Mouse (Mus musculus) heart, adult 9 months (tissue): Measurements from ENCODE around the gene Vps37c.
A peak's percentile ranks its signal among the peaks of the same experiment; 100 is the strongest.

Experiments used
- DNase-seq, 2 experiments: peaks; one replicate each; pipeline ENCODE4 v3.0.0; 2022; ENCODE audit warnings: low spot score in 2 of 2

Gene Vps37c

DNA sequence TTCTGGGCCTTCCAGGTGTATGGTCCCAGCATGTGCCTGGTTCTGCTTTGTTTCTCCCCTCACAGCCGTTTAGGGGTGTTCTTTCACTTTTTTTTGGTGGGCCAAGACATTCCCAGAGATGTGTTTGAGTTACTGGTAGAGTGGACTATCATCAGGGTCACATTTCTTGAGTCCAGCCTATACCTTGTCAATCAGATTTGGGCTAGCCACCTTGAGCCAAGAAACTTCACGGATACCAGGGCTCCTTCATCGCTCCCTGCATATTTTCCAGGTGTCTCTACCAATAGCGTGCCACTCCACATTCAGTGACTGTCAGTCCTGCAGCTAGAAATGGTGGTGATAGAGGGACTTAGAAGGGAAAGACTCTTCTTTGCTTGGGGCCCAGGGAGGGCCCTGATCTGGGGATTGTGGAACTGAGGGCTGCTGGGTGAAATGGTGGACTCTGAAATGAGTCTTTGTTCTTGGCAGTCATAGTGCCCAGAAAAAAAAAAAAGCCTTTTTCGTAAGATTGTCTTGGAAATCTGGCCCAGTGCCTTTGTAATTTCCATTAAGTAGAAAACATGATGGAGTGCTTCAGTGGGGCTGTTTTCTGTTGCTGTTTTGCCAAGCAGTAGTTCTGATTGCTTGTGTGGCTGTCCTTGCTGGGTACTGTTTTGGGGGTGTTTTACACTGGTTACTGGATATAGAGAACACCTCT lies 1.1 kb downstream of the Vps37c start:
- DNase-seq, result peak; percentile 27 to 39

DNA sequence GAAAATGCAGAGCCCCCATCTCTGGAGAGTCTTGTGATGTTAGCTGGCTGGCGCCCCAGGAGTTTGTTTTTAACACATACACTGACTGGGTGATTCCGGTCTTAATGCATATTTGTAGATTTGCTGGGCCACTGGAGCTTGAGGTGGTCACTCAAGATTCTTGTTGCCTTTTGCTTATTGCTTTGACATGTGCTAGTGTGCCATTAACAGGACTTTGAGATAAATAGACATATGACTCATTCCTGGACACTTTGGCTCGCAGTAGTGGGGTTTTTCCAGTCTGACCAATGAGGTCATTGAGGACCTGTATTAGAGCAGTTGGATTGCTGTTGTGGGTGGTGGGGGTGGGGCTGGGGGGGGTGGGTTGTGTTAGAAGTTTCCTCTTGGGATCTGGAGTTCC lies 1.8 kb downstream of the Vps37c start:
- peak; percentile 61 to 65 for DNase-seq

DNA sequence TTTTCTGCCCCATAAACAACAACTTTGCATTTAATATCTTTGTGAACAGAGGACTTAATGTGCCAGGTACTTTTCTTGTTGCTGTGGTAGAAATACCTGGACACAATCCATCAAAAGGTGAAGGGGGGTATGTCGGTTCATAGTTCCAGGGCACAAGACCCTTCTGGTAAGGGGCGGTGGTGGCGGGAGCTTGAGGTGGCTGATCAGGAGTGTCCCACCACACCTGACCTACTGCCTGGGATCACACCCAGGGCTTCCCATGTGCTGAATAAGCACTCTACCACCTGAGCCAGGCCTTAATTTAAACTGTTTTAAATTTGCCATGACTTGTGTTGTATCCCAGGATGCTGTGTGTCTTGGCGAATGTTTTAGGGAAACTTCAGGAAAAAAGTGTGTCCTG lies 2.6 kb downstream of the Vps37c start:
- DNase-seq, result no peak

DNA sequence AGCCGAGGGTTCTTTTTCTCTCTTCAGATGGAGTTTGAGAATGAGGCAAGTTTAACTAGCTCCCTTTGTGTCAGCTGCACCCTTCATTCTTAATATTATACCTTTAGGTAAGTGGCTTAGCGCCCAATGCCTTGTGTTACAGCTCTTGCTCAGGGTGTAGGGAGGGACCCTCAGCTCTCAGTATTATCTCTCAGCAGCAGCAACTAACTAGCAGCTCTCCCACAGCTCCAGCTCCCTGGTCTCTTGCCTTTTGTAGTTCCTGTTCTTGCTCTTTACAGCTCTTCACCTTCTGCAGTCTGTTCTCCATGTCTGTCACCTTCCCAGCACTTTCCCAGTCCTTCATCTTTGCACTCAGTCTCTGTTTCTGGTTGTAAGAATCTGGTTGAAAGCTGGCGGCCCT lies 3.1 kb downstream of the Vps37c start:
- DNase-seq, result no peak

DNA sequence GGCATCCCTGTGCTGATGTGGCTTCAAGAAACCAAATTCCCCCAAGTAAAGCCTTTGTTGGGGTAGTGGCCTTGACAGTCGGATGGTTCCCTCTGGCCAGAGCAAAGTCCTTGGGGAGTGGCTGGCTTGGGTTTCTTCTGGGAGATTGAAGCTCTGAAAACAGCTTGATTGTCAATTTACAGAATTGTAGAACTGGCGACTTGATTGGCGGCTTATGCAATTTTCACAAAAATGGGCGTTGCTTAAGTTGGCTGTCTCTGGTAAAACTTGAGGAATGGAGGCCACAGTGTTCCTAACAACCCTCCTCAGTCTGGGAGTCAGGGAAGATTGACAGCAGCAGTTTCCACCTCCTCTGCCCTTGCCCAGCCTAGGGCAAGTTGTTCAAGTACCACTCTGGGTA lies 3.8 kb downstream of the Vps37c start:
- DNase-seq, result no peak

DNA sequence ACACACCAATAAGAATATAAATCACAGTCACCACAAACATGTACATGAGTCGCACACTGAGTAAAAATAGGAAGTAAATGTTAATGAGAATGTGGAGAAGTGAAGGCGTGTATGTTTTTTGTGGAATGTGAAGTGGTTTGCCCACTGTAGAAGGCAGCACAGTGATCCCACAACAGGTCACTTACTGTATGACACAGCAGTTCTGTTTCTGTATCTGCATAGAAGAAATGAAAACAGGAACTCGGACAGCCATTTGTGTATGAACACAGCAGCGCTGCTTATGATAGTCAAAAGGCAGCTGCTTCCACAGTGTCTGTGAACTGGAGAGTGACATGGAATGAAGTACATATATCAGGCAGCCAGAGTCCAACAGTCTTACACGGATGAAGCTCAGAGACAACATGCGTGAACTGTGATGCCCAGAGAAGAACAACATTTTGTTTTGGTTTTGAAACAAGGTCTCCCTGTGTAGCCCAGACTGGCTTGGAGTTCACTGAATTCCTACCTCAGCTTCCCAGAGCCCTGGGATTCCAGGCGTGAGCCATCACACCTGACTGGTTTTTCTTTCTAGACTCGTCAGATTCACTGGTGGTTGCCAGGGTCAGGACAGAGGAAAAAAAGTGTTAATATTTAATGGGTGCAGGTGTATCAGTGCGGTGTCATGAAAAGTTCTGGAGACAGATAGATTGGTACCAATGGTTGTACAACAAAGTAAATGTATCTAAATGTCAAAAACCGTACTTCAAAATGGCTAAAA lies 5.6 kb downstream of the Vps37c start:
- peak; percentile 8 to 26 for DNase-seq

DNA sequence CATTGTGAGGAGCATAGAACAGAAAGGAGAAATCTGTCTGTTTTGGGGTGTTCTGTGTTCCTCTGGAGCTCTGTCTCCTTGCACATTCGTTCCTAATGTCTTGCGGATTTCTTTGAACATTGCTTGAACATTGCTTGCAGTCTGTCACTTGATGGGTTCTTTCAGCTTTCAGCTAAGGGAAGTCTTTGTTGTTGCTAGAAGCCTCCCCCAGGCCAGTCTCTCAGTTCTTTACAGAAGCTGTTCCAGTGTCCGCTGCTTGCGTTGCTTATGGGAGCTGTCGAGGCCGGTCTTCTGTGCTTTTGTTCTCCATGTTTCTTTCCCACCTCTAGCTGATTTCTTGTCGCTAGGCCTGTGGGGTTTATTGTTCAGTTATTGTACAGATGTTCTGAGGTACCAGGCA lies 7.3 kb downstream of the Vps37c start:
- no peak for DNase-seq

DNA sequence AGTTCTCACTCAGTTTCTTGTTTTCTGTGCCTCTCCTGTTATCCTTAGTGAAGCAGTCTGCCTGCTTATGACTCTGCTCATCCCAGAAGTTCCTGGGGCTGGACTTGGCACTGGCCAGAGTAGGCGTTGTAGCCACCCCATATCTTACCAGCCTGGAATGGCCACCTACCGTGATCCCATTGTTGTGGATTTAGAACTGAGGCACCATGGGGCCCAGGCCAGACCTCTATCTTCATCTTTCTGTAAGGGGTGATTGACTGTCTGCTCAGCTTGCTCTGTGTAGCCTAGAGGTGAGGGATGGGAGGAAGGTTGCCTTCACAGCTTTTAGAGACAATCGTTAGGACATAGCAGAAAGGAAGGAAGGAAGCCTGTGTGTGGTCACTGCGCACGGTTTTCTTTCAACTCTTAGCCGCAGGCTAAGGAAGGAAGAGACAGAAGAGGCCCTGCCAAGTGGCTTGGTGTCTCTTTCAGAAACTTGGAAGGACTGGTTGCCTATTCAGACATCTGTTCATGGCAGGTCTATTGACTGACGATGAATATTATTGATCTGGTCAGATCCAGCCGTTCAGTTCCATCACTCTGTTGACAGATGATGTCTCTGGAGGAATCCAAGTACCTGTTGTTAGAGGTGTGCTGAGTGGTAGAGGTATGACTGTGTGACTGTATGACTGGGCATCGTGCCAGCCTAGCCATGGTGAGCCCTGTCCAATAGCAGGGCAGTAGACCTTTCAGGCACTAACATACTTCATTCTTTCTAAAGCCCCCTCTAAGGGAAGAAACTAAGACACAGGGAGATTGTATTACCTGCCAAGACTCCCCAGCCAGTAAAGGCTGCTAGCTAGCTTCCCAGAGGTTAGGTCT lies 9.8 kb downstream of the Vps37c start:
- DNase-seq, result no peak

DNA sequence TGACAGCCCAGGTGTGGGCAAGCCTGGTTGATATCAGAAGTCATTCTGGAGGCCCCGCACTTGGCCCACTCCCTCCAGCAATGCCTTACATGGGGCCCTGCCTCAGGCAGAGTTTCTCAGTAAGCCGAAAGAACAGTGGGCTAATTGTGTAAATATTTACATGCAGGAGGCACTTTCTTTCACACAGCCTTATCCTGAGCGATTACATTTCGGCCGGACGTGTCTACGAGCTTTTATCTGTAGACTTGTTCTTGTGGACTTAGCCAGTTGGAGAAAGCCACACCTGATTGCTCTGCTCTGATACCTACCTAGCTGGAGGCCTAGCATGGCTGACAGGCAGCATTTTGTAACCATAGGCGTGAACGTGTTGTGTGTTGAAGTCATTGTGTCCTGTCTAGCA lies 11.3 kb downstream of the Vps37c start:
- no peak for DNase-seq

DNA sequence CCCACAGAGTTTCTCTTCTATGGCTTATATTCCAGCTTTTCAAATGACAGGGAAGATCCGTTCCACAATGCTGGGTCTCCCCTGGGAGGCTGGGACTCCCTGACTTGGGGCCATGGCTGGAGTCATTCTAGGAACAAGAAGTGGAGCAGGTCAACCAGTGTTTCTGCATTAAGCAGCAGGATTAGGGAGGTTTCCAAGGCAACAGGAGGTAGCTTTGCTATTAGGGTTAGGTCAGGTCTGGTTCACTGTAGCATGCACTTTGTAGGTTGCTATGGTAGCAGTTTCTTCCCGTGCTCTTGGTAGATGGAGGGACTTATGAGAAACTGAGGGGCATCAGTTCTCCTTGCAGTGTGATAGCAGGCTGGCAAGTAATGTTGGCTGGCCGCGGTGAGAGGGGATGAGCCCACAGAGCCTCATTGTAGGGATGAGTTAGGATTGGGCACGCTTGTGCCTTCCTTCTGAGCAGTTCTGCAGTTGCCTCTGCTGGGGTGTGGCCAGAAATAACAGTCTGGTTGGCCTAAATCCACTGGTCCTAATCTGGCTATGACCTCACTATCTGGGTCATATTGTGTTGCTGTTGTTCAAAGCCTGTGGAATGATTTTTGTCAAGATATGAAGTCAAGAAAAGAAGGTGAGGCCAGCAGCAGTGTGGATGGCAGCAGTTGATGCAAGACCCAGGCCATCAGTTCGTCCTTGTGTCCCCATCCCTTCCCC lies 12.6 kb downstream of the Vps37c start:
- DNase-seq, result peak in 1 of 2 experiments; percentile 52

DNA sequence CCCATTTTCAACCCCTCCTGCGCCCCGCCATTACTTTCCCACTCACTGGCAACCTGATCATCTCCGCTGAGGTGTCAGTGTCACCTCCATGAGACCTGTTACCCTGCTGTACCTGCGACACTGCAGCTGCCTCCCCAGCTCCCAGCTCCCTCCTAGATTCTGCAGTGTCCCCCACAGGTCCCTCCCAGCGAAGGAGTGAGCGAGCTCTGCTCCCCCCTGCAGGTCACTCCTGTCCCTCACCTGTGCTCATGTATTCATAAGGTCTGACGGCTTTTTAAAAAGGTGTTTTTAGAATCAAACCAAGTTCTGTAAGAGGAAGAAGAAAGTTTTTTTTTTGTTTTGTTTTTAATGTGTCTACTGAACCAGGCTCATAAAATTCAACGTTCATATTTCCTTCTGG lies 13.6 kb downstream of the Vps37c start:
- no peak for DNase-seq

DNA sequence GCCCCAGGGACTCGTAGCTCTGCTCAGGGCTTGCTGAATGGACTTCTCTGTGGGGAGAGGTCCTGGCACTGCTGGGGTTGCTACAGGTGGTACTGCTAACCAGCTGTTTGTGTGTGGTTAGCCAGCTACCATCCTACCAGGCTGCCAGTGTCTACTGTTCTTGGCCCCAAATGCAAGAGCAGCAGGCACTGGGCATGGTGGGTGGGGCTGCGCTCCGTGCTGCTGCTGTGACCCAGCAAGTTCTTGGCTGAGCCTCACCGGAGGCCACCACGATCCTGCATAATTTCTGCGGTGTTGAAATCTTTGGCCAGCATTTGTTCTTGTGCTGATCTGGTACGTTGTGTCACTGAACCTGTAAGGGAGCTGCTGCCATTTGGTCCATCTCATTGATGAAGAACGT lies 14.9 kb downstream of the Vps37c start:
- DNase-seq, result peak in 1 of 2 experiments; percentile 6

DNA sequence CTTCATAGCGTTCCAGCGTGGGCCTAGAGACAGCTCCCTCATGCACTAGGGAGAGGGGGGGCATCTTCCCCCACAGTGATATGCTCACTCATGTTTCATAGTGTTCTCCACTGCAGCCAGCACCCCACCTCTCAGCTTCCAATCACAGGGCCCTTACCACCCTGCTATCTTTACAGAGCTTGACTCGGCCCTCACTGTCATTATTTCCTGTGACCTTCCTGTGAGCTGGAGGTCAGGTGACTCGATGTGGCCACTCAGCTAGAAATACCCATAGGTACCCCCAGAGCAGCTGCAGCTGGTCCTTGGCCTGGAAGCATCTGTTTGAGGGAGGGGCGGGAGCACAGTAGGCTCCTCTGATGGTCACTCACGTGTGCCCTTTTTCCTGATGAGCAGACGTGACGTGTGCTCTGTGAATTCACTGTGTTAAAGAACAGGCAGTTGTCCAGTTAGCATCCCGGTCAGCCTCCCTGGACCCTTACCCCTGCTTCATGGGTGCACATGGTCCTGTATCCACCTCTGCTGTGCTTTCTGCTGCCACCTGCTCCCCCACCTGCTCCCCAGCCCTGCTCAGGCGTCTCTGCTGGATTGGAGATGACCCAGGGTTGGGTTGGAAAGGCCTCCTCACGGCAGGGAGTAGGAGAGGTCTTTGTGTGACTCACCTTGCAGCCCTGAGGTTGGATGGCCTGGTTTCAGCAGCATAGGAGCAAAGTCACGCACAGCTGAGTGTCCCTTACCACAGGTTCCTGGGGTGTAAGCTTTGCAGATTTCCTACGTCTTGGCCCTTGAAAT lies 18.7 kb downstream of the Vps37c start:
- DNase-seq, result no peak

DNA sequence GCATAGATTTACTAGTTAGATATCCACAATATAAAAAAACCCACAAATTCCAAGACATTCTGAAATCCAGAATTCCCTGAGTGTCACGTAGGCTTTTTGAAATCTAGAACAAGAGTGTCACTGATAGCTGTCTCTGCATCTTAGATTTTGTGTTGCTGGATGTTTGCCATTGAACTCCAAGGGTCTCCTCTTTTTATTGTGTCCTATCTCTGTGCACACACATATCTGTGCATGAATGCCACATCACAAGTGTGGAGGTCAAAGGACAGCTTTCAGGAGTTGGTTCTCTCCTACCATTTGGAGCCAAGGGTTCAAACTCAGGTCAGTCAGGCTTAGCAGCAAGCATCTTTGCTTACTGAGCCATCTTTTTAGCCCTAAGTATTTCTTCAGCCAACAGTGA lies 19.3 kb downstream of the Vps37c start:
- DNase-seq, result no peak

DNA sequence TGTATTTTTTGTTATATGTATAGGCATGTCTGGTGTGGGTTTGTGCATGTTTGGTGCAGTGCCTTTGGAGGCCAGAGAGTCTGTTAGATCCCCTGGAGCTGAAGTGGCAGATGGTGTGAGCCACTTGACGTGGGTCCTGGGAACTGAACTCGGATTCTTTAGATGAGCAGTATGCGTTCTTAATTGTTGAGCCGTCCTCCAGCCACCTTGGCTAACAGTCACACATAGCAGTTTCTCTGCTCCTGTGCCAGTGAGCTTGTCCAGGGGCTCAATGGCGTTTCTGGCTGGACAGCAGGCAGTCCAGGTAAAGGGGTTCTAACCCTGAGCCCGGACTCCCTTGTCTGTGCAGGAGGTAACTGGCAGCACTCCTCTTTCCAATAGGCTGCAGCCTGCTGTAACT lies 20.4 kb downstream of the Vps37c start:
- DNase-seq, result no peak

DNA sequence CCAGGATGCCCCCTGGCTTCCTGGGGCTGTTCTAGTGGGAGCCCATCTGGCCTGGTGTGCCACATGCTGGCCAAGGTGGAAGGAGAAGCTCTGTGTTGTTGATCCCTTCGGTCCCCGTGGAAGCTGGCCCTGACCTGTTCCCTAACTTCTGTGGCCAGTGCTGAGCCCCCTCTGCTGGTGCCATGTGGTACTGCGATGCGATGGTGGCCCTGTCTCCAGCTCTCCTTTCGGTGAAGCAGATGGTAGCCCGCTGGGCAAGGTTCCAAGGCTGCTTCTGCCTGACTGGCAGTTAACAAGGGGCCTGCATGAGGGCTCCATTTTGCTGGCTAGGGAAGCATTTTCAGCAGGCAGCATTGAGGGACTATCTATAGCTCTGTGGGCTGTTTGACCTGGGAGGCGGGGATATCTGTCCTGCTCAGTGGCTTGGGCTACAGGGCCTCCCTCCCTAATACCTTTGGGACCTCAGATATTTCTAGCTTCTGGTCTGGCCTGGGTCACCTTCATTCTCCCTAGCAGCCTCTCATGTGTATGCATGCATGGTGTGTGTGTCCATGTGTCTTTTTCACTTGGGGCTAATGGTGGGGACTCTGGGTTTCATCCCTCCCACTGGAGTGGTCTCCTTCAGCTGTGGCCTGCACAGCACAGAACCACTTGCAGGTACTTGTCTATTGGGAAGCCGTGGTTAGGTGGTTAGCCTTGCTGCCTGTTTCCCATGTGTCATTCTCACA lies 21.0 kb downstream of the Vps37c start:
- peak; percentile 88 to 93 for DNase-seq

DNA sequence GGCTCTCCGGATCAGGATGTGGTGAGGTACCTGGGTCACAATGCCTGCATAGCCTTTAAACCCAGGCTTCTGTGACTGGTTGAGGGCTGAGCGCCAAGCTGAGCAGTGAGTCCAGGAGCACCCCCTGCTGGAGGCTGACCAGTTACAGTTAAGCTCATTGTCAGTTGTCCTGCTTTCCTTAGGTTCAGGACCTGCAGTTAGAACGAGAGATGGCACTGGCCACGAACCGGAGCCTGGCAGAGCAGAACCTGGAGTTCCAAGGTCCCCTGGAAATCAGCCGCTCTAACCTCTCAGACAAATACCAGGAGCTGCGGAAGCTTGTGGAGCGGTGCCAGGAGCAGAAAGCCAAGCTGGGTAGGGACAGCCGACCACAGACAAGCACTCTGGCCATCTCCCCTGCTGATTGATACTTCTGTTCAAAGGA lies 21.6 kb downstream of the Vps37c start:
- peak in 1 of 2 experiments; percentile 52 for DNase-seq

DNA sequence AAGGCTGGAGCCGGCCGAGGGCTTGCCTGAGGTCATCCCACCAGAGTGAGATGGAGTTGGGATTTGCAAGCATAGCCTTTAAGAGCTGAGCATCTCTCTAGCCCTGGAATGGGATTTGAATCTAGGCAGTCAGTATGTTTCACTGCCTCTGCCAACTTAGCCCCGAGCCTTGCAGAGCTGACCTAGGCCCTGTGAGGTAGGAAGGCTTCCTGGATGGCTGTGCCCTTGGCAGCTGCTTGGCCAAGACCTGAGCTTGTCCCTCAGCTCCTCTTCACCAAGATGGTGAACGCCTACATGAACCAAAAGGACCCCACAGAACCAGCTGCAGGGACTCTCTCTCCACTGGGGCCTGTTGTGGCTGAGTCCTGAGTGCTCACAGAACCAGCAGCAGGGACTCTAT lies 22.2 kb downstream of the Vps37c start:
- no peak for DNase-seq

DNA sequence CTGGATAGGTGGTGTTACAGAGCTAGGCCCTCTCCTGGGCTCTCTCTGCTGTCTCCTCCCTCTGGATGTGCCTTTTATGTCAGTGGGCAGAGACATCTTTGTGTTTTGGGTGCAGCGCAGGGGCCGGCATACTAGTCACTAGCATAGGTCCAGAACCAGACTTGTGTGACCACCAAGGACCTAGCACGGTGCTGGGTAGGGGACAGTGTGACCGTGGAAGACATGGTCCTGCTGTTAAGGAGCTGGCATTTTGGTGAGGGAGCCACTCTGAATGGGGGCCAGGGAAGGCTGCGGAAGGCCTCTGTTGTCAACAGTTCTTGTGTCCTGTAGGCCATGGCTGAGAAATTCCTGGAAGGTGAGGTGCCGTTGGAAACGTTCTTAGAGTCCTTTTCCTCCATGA lies 23.7 kb downstream of the Vps37c start:
- DNase-seq, result no peak

DNA sequence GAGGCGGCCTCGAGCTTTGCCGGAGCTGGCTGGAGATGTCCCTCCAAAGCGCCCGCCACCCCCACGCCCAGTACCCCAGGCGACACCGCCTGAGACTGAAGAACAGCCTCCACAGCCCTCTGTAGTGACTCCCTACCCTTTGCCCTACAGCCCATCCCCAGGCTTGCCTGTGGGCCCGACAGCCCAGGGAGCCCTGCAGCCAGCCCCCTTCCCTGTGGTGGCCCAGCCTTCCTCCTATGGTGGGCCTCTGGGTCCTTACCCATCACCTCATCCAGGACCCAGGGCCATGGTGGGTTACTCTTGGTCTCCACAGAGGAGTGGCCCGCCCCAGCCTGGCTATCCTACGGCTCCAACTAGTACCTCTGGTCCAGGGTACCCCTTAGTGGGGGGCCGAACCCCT lies 24.1 kb downstream of the Vps37c start:
- DNase-seq, result no peak
